8 mouse cellular contexts compared by ENCODE assay signal in genomic region chr7:62231120-62231574, GRCm38 (mm10).
DNase-seq lines count a peak whose midpoint lies in the region; ATAC-seq lines count a peak whose summit lies in the region.

No protein-coding gene starts in this region.

- H3K4me3 ChIP-seq in forebrain, embryonic 15.5 days: peak overlapping the region; percentile 7
- no peak overlapping the region for H3K4me3 ChIP-seq in liver, embryonic 13.5 days (replicated peaks)
- H3K4me3 ChIP-seq in stomach, embryonic 16.5 days (replicated peaks; ENCODE audit: low read length): peak overlapping the region; percentile 15

- no peaks in the 10 kb centered on the region for H3K27me3 ChIP-seq in forebrain, embryonic 15.5 days
- no peaks in the 10 kb centered on the region for H3K27me3 ChIP-seq in liver, embryonic 13.5 days
- H3K27me3 ChIP-seq in stomach, embryonic 16.5 days (ENCODE audit: control insufficient read depth, insufficient read depth, low read length): no peaks in the 10 kb centered on the region

- no peaks in the 10 kb centered on the region for H3K9me3 ChIP-seq in forebrain, embryonic 15.5 days
- H3K9me3 ChIP-seq in liver, embryonic 13.5 days (replicated peaks): no peaks in the 10 kb centered on the region
- no peaks in the 10 kb centered on the region for H3K9me3 ChIP-seq in stomach, embryonic 16.5 days (replicated peaks; ENCODE audit: control insufficient read depth, low read length)

- peak overlapping the region; percentile 16 for H3K27ac ChIP-seq in forebrain, embryonic 15.5 days (replicated peaks)
- H3K27ac ChIP-seq in liver, embryonic 13.5 days: no peak overlapping the region
- 0 out of 2 replicates have a peak overlapping the region, but pooled peaks have one; percentile 9 for H3K27ac ChIP-seq in stomach, embryonic 16.5 days (ENCODE audit: low read length)

- H3K4me1 ChIP-seq in forebrain, embryonic 15.5 days: peaks cover 11% of the 10 kb centered on the region
- no peaks in the 10 kb centered on the region for H3K4me1 ChIP-seq in liver, embryonic 13.5 days (replicated peaks)
- no peaks in the 10 kb centered on the region; the same call in 1 of the 2 replicates for H3K4me1 ChIP-seq in stomach, embryonic 16.5 days (ENCODE audit: control insufficient read depth, insufficient read depth, low read length)

- H3K4me2 ChIP-seq in forebrain, embryonic 15.5 days (replicated peaks): peak overlapping the region; percentile 29
- 0 out of 2 replicates have a peak overlapping the region, but pooled peaks have one; percentile 15 for H3K4me2 ChIP-seq in liver, embryonic 13.5 days
- H3K4me2 ChIP-seq in stomach, embryonic 16.5 days (ENCODE audit: low read depth, low read length): peak overlapping the region; percentile 35

- DNase-seq in adrenal gland, adult (ENCODE audit: inconsistent age in 2 of 2, low spot score in 1 of 2): peak; percentile 9 to 48
- no peak for DNase-seq in adrenal gland, adult 8-10 months
- peak; percentile 37 to 61 for DNase-seq in layer of hippocampus, postnatal 14 days (ENCODE audit: low spot score in 2 of 2)
- DNase-seq in layer of hippocampus, adult 8-10 months (ENCODE audit: low spot score in 2 of 2): no peak
- DNase-seq in liver, embryonic 13.5 days: no peak
- DNase-seq in thymus, postnatal 4 days: no peak

- ATAC-seq in forebrain, embryonic 15.5 days (replicated peaks): peak; percentile 98
- ATAC-seq in liver, embryonic 13.5 days (ENCODE audit: low read depth): 0 out of 2 replicates have a peak, but pooled peaks have one; percentile 15
- peak; percentile 89 for ATAC-seq in stomach, embryonic 16.5 days (ENCODE audit: insufficient read depth, low FRiP score)

- no peak overlapping the region; the same call in 1 of the 2 replicates for H3K9ac ChIP-seq in forebrain, embryonic 15.5 days (replicated peaks)
- no peak overlapping the region for H3K9ac ChIP-seq in liver, embryonic 13.5 days
- H3K9ac ChIP-seq in stomach, embryonic 16.5 days (ENCODE audit: low read length): peak overlapping the region; percentile 2; the same call in 1 of the 2 replicates

- WGBS in forebrain, embryonic 15.5 days: 17% methylated on average over 13 of the region's 13 CpGs
- 17% methylated on average over 13 of the region's 13 CpGs for WGBS in liver, embryonic 13.5 days (ENCODE audit: insufficient replicate concordance)
- WGBS in stomach, embryonic 16.5 days: 14% methylated on average over 13 of the region's 13 CpGs

- H3K36me3 ChIP-seq in forebrain, embryonic 15.5 days: no peaks in the 10 kb centered on the region
- no peaks in the 10 kb centered on the region for H3K36me3 ChIP-seq in liver, embryonic 13.5 days
- no peaks in the 10 kb centered on the region for H3K36me3 ChIP-seq in stomach, embryonic 16.5 days (ENCODE audit: control insufficient read depth, insufficient read depth, low read length)

Comparison
In these comparisons a context has a peak if more than half of its experiments do, and no peak if none do; other contexts are left out.
1. DNase-seq: peak in adrenal gland, adult (2 of 2) and layer of hippocampus, postnatal 14 days (2 of 2); none in adrenal gland, adult 8-10 months (single experiment), layer of hippocampus, adult 8-10 months (0 of 2), liver, embryonic 13.5 days (single experiment) and thymus, postnatal 4 days (single experiment).
2. ATAC-seq: peak in every context shown above with its lines; median percentile 98 in forebrain, embryonic 15.5 days; 89 in stomach, embryonic 16.5 days; 15 in liver, embryonic 13.5 days.
3. Peak in every context shown above with its lines, with median percentiles within 50 percentile points of each other: H3K4me2 ChIP-seq.